Mouse (Mus musculus) adrenal gland (tissue): ENCODE measurements at regions not wholly inside any gene's neighbourhood (a gene's known extent, or its start where the extent isn't known, plus 50 kb on each side); places are given as distances from the start of the nearest gene placed in this dataset.

Experiments
- intact Hi-C: fragments of 180-260 bp; cut with DNase I; formaldehyde crosslinking; loops from one replicate; pipeline ENCODE4 v1.15.1; 2025

DNA sequence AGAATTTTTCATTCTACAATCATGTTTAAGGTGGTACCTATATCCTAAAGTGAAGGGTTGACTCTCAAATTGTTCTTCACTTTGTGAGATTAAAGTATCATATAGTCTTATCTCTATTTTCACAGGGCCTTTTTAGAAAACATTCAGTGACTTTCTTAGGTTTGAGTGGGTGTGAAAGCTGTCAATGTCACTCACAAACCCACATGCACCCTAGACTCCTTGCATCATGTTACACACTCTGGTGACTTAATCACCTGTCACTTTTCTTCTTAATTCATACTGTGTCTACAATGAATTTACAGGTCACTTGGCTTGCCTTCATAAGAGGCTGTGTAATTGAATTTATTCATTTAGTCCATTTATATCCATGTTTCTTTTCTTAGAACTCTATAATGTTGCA, 1026.8 kb upstream of the Alcam start:
- intact Hi-C loops, result no loop called here

DNA sequence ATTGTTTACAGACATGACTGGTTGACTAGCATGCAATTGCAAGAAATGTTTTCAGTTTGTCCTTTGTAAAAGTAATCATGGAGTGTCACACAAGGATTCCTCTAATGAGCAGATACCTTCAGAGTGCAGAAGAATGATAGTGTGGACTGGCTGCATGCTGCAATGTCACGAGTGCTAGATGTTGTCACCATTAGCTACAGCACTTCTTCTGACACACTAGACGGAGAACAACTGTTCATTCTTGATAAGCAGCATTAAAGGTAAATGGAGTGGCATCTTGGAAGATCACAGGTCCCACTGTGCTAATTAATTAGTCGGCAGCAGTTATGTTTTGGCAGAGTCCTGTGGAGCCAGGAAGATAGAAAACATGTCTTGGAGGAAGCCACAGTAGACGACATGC, 985.6 kb upstream of the Alcam start:
- intact Hi-C loops, result no loop called here

DNA sequence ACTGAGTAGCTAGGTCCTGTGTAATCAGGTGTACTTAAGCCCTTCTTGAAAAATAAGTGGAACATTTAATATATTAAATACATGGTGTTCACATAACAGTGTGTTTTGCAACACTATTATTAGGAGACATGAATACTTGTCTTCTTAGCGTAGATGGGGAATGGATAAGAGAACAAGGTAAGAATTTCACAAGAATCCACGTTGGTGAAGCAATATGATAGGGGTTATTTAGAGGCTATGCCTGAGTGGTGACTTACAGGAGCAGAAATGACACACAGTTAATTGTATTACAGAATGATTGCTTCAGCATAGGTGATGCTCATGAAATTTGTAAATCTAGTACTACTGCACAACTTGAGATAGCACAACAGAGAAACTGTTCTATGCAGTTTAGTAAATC, 964.5 kb upstream of the Alcam start:
- intact Hi-C loops, result no loop called here

DNA sequence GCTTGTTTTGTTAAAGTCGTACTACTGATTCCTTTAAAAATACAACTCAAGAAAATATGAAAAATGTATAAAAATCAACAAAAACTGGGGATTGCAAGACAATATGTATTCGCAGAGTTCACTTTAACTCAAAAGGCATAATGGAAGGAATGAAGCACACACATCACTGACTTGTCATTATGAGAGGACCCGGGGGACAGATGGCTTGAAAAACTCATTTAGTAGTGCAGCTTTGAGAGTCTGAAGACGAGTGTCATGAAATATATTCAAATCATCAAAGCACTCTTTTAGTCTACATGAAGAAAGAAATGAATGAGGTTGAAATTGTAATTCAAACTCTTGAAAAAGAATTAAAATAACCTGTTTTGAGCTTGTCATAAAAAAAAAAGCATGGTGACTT, 931.3 kb upstream of the Alcam start:
- intact Hi-C loops, result no loop called here

DNA sequence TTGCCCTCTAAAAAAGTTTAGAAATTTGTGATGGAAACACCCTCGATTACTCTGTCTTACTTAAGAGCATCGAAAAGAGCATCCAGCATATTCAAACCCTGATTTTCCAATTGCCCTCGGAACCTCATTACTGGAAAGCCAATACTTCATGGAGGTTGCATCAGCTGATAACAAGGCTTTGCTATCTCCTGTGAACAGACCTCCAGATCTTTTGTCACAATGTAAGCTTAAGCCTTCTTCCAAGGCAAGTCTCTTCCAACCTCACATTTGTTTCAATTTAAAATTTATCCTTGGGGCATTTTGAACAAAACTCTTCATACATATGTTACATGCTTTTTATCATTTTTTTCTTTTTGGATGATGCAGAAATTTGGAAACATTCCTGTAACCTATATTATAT, 888.3 kb upstream of the Alcam start:
- intact Hi-C loops, result no loop called here

DNA sequence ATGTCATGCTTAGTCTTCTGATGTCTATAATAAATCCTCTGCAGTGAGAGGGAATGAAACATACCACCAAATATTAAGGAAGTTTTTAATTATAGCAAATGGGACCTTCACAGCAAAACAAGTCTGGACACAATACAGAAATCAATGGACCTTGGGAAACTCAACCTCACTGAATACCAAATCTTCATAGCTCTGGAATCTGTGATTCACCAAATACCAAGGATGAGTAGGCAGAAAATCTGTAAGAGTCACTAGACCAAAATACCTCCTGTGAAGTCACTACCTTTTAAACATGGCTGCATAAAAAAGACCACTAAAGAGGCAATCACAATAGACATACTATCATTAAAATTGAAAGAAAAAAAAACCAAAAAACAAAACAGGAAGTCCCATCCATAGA, 872.5 kb upstream of the Alcam start:
- intact Hi-C loops, result no loop called here

DNA sequence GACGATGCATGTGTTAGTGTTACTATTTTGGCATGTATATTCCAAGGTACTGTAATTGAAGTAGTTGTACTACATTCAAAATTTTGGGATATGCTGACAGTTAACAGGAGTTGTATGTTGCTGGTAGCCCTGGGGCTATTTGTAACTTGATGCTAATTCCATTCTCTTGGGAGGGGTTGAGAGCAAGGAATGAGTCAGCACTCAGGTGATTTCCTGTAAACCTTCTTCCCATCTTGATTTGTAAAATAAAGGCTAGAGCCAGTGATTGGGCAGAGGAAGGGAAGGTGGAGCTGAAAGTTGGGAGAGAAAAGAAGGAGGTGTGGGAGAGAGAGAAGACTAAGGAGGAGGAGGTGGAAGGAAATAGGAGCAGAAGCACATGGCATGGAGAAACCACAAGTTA, 838.2 kb upstream of the Alcam start:
- intact Hi-C loops, result no loop called here

DNA sequence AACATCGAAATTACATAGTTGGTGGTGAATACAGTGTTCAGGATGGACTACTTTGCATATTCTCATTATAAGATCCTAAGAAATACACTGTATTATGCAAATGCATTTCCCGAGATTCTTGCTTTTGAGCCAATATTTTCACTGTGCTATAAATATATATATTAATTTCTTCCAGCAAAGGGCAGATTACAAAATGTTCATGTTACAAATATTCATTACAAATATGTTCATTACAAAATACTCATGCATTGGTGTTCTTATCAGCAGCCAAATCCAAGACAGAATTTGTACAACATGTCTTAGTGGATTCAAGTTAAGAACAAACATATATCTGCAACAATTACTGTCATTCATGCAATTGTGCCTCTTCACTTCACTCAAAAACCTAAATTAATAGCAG, 828.1 kb upstream of the Alcam start:
- intact Hi-C loops, result no loop called here

DNA sequence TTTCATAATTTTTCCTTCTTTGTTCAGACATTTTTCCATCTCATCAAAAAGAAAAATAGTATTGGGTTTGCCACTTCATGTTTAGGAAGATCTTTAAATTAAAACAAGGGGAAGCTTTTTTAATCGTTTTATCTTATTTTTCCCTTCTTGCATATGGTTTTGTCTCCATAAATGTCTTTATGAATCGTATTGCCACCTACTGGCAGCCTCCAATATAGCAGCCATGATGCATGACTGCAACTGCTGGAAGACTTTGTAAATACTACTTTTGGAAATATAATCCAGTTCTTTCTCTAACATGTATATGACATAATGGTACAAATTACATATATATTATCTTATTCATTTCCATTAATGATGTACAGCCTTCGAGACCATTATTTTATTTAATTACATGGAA, 812.2 kb upstream of the Alcam start:
- intact Hi-C loops, result loop anchor here (2.0 to 10.0 kb wide), 2 partner anchors 955 to 1951 kb away; no protein-coding TSS in a partner anchor

DNA sequence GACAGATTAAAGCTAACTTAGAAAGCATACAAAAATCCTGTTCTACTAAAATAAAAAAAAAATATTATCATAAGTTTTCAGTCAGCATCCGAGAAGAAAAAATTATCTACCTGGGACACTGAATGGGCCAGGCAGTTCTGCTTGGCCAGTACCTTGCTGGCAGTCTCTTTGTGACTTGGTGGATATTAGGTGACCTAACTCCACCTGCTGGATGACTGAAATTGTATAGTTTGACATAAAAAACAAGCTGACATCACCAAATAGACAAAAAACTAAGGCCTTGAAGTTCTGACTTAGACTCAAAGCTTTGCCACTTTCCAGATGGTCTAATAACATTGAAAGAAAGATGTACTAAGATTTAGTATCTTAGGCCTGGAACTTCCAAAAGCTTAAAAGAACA, 791.5 kb upstream of the Alcam start:
- intact Hi-C loops, result no loop called here

DNA sequence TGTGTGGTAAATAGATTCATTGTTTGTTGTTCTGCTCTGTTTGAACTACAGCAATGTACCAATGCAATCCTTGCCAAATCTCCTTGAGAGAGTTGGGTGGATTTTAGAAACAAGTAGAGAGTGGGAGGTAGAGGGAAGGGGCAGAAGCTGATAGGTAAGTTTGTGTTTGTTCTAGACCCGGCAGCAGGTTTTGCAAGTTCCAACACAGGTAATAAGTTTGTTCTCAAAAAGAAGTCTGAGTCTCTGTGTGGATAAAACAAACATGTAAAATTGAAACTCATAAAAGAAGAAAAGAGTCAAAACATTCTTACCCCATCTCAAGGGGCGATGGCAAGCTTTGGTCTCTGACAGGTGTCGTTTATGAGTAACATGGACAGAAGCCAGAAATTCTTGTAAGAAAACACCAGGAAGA, 788.3 kb upstream of the Alcam start:
- intact Hi-C loops, result no loop called here

DNA sequence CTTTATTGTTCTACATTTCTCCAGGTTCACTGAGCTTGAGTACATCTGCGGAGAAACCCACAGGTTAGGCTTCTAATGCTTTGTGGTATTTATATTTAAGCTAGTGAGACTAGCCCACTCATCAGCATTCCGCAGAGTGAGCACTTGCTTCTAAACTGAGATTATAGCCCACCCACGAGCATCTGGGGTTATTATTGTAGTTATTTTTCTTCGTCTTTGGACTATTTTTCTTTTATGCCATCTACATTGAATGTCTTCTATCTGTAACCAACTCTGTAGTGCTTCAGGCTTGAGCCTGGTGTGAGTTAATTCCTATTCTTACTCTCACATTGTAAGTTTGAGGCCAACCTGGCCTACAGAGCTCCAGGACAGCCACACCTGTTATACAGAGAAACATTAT, 765.0 kb upstream of the Alcam start:
- intact Hi-C loops, result no loop called here

DNA sequence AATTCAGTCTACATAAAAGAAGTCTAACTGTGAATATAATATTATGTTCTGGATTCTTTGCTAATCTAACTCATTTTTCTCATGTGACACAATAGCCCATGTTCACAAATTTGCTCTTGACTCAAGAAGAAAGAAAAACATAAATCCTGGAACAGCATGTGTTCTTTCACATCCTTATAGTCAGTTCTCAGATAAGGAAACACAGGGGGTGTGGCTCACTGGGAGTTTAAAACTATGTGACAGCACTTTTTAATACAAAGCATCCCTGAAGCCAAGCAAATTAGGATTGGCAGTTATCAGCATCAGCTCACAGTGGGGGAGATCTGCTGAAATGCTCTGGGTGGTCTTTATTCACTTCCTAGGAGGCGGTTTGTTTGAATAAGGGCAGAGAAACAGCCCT, 747.6 kb upstream of the Alcam start:
- intact Hi-C loops, result no loop called here

DNA sequence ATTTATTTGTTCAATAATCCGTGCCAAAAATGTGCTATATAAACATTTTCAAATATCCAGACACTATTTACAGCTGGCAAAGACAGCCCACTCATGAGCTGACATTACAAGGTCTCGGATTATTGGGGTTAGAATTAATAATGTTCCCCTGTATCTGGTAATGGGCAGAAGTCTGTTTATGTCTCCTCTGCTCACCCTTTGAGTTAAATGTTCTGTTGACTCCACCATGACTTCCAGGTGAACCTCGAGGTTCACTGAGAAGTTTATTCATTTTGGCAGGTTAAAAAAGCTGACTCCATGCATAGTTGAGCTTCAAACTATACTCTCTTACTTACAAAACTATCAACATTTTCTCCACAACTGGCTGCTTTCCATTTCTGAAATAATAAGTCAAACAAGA, 732.6 kb upstream of the Alcam start:
- intact Hi-C loops, result no loop called here

DNA sequence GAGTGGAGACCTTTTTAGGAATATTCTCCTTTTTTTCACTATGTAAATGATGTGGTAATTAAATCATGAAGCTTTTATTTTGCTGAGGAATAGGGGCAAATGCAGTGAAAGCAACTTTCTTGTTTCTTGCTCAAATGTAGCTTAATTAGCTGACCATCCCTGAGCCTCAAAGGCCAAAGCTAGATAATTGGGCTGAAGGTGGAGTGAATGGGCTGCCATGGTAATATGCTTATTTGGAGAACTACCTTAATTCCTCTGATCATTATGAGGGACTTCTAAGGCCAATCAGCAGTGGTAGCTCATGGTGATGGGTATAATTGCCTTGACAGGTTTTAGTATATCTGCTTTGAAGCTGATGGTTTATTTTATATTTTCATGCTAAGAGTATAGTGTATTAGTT, 702.5 kb upstream of the Alcam start:
- intact Hi-C loops, result no loop called here

DNA sequence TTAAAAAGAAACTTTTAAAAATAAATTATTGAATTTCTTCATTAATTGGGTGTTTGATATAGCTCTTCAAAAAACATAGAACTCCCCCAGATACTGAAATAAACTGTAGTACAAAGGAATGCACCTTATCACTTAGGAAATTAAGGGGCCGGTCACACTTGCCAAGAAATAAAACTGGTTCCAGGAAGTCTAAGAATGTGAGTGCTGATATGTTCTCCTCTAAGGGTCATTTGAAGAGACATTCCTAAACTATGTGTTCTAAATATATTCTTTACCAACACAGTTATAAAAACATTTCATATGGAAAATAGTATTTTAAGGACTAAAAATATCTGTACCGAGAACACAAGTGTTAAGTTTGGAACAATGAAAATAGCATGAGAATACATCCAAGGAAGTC, 676.8 kb upstream of the Alcam start:
- intact Hi-C loops, result no loop called here

DNA sequence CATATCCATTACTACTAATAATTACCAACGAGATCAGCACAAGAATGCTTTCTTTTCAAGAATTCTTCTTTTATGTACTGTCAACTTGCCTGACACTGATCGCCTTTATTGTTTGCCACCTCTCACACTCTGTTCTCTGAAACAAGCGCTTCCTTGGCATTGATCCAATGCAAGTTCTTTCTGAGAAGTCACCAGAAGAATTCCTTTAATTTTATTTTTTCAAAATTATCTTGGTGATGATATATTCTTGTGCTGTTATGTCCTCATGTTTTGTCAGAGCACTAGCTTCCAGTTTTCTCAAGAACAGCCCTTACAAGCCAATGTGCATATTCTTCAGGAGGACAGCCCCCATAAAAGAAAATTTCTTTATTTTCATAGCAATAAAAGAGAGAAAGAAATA, 654.9 kb upstream of the Alcam start:
- intact Hi-C loops, result no loop called here

DNA sequence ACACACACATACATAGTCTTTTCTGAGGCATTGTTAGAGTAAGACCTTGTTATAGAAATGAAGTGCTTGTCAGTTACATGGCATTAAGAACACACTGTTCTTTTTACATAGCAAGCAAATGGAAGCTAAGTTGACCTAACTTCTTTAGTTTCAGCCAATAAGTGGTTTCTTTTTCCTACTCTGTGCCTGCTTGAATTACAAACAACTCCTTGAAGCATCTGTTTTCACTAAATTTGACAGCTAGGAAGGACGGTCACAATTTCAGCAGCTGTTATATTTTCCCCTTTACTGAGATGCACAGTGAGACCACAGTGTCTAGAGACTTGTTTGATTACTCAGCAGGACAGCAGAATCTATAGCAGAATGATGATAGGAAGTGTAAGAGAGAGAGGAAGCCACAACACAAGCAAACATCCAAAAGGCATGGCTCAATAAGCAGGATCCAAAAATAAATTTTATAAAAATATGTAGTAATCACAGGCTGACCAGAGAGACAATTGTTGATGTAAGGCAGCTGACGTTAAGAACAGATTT, 641.6 kb upstream of the Alcam start:
- intact Hi-C loops, result no loop called here

DNA sequence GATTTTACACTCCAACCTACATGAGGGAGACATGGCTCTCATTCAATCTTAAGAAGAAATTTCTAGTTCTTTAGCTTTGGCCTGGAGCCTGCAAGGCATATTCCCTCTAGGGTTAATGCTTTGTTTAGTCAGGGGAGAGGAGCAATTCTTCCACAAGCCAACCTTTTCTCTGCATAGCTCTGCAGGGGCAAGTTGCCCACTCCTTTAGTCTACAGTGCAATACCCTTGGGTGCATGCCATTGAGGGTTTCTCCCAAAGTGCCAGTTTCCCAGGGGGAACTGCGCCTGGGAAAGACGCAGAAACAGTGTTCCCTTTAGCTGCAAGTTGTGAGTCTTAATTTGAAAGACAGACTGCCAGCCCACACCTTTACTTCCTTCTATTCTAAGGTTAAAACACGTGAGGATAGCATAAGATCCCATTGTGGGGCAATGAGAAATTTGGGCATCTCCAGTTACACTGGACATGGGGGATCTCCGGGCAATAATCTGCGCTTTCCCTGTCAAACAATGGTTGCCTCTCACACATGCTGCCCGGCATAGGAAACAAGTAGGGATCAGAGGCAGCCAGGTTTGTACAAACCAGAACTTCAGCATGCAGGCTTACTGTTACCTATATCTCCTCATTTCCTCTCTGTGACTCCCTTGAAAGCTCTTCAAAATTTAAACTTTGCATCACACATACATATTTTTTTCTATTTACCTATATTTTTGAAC, 620.1 kb upstream of the Alcam start:
- intact Hi-C loops, result no loop called here

DNA sequence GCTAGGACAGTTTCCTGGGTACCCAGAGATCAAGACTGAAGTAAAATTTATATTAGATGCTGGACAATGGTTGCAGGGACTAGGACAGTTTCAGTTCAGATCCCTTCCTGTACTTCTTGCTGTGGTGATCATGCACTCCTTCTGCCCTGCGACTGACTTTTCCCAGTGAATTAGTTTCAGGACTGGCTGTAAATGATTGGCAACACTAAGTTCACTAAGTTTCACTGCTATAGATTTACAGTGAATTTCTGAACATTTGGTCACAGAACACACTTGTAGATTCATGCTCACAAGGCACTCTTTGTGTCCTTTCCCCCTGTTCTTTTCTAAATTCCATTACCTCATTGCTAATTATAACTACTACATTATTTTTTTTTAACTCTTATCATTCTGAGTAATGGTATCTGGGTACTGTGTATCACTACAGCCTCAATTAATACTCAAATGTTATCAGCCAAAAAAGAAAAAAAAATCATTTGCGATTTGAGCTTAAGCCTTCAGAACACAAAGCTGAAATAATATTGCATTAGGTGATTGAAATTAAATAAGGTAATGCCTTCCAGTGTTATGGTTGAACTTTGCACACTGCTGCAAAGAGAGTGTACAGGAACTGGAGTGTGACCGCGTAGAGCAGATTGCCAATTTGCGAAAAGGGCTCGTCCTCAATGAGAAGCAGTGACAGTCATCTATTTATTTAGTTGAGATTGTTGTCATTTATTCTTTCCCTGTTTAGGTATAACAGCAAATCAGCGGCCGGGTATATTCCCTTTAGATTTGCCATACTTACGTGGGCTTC, 618.2 kb upstream of the Alcam start:
- intact Hi-C loops, result no loop called here

DNA sequence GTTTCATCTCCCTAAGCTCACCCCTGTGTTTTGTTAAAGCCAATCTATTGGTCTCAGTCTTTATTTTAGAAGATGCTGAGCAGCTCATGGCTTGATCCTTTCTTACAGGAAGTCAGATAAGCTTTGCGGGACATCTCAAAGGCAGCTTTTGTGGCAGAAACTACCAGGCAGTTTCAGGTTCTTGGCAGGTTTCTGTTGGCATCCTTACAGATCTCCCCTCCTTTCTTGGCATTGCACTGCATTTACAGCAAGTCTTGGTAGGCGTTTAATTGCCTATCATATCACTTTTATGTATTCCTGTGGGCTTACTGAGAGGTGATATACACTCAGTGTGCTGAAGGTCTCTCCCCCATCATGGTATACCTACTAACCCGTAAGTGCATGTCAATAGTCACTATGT, 610.3 kb upstream of the Alcam start:
- intact Hi-C loops, result no loop called here

DNA sequence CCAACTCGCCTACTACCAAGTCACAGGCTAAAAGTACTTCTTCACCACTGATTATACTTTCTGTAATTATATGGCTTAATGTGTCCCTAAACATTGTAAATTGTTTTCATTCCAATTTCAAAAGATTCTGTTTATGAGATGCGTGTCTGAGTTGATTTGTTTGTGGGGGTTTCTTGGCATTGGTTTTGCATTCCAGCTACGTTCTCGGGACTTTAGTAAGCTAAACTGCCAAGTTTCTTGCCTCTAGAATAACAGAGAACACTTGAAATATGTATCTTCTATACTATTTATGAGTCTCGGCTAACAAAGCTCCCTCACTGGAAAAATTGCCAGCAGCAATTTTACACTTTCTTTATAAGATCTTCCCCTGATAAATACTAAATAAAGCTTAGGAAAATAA, 609.2 kb upstream of the Alcam start:
- intact Hi-C loops, result no loop called here

DNA sequence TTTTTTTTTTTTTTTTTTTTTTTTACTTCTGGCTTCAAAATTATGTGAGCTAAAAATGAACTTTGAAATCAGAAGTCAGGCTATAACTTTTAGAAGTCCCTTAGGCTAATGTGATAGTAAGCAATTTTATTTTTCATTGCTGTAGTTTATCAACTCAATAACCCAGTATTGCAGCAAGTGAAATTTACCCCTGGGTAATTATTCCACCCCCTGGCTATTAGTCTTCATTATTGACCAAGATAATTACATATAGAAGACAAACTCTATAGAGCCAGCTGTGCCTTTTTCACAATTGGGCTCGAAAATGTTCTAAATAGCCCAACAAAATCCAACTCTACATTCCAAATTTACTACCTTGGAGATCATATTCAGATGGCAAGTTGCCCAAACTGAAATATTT, 572.2 kb upstream of the Alcam start:
- intact Hi-C loops, result no loop called here
